Mouse (Mus musculus): ENCODE measurements at regions not wholly inside any gene's neighbourhood (a gene's known extent, or its start where the extent isn't known, plus 50 kb on each side); places are given as distances from the start of the nearest gene placed in this dataset.

DNA sequence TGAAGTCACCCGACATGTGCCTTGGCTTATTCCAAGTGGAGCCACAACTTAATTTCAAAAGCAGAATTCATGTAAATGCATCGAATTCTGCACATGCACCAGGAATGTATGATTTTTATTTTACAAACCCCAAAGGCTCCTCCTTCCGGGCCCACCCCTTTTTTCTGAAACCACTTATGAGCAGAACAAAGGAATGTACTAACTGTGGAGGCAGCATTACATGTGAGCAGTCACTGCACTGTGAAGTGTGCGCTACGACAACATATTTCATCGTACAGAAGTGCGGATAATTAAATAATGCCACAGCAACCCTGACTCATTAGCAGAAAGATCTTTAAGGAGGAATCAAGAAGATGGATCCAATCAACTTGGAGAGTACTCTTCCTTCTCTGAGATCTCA is 424.8 kb upstream of the Ubash3b start:
- Histone ChIP-seq H3K27me3 (peaks cover 5% of the 10 kb centered on the region; the same call in 1 of the 2 replicates), H3K27ac (replicated peaks) (no peak overlapping the region), H3K36me3 (replicated peaks) (no peaks in the 10 kb centered on the region), H3K4me1 (replicated peaks) (no peaks in the 10 kb centered on the region; the same call in 1 of the 2 replicates), H3K4me2 (no peak overlapping the region), H3K9me3 (replicated peaks) (no peaks in the 10 kb centered on the region), H3K4me3 (replicated peaks) (no peak overlapping the region), H3K9ac (no peak overlapping the region)
- no peak for ATAC-seq (ENCODE audit: insufficient read depth)
- WGBS (ENCODE audit: insufficient replicate concordance), result 67% methylated on average over 7 of the region's 7 CpGs

DNA sequence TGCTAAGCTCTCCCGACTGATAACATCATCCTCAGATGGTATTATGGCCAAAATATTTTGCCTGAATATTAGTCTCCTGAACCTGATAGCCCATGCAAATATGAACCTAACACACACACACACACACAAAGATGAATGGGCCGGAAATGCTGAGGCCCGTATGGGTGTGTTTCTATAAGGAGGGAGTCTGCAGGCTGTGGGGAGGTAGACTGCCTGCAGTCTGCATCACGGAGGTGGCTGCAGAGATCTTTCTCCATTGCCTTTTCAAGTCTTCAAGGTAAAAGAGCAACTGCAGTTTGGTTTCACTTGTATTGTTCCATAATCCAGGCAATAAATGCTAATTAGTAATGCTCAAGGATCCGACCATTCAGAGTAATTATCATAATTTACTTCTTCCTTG is 424.3 kb upstream of the Ubash3b start:
- H3K9me3 ChIP-seq (replicated peaks), result no peaks in the 10 kb centered on the region
- no peak for ATAC-seq (ENCODE audit: insufficient read depth)
- peaks cover 10% of the 10 kb centered on the region for H3K27me3 ChIP-seq
- H3K4me2 ChIP-seq, result no peak overlapping the region
- no peak overlapping the region for H3K27ac ChIP-seq (replicated peaks)
- H3K9ac ChIP-seq, result no peak overlapping the region
- H3K36me3 ChIP-seq (replicated peaks), result no peaks in the 10 kb centered on the region
- no peak overlapping the region for H3K4me3 ChIP-seq (replicated peaks)
- 62% methylated on average over 5 of the region's 5 CpGs for WGBS (ENCODE audit: insufficient replicate concordance)
- no peaks in the 10 kb centered on the region; the same call in 1 of the 2 replicates for H3K4me1 ChIP-seq (replicated peaks)

DNA sequence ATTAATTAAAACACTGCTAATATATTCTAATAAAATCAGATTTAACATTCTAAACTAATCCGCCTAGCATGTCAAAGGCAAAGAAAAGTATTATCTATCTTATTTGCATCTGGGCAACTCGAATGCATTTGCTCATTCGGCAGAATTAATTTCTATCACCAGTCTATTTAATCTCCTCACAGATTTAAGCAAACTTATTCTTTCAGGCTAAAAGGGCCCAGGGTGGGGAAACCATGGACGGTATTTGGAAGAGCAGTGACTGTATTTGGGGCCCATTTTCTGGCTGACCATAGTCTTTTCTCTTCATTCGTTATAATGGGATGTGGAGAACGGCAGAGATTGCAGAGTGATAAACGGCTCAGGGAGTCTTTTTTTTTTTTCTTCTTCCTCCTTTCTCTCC is 423.5 kb upstream of the Ubash3b start:
- WGBS (ENCODE audit: insufficient replicate concordance), result 48% methylated on average over 7 of the region's 7 CpGs
- Histone ChIP-seq H3K9me3 (replicated peaks) (no peaks in the 10 kb centered on the region), H3K4me1 (replicated peaks) (no peaks in the 10 kb centered on the region; the same call in 1 of the 2 replicates), H3K9ac (no peak overlapping the region), H3K36me3 (replicated peaks) (no peaks in the 10 kb centered on the region), H3K27me3 (peaks cover 18% of the 10 kb centered on the region), H3K27ac (replicated peaks) (no peak overlapping the region), H3K4me3 (replicated peaks) (no peak overlapping the region), H3K4me2 (no peak overlapping the region)
- no peak for ATAC-seq (ENCODE audit: insufficient read depth)

GRCm38 (mm10) chr9:41583711-41584329 is 422.3 kb upstream of the Ubash3b start:
- H3K9ac ChIP-seq, result no peak overlapping the region
- no peaks in the 10 kb centered on the region for H3K36me3 ChIP-seq (replicated peaks)
- H3K4me1 ChIP-seq (replicated peaks), result no peaks in the 10 kb centered on the region; the same call in 1 of the 2 replicates
- H3K4me2 ChIP-seq, result no peak overlapping the region
- H3K9me3 ChIP-seq (replicated peaks), result no peaks in the 10 kb centered on the region
- ATAC-seq (ENCODE audit: insufficient read depth), result no peak
- no peak overlapping the region for H3K4me3 ChIP-seq (replicated peaks)
- WGBS (ENCODE audit: insufficient replicate concordance), result 37% methylated on average over 8 of the region's 8 CpGs
- peaks cover 26% of the 10 kb centered on the region for H3K27me3 ChIP-seq
- no peak overlapping the region for H3K27ac ChIP-seq (replicated peaks)

GRCm38 (mm10) chr9:41583276-41583675 is 421.8 kb upstream of the Ubash3b start:
- Histone ChIP-seq H3K4me1 (replicated peaks) (no peaks in the 10 kb centered on the region; the same call in 1 of the 2 replicates), H3K36me3 (replicated peaks) (no peaks in the 10 kb centered on the region), H3K9me3 (replicated peaks) (no peaks in the 10 kb centered on the region), H3K4me2 (no peak overlapping the region), H3K27ac (replicated peaks) (no peak overlapping the region), H3K27me3 (peaks cover 32% of the 10 kb centered on the region), H3K9ac (no peak overlapping the region), H3K4me3 (replicated peaks) (no peak overlapping the region)
- ATAC-seq (ENCODE audit: insufficient read depth), result no peak
- WGBS (ENCODE audit: insufficient replicate concordance), result 61% methylated on average over 8 of the region's 8 CpGs

- H3K36me3 ChIP-seq (replicated peaks), result no peaks in the 10 kb centered on the region
- no peak overlapping the region for H3K27ac ChIP-seq (replicated peaks)
- no peak overlapping the region for H3K4me3 ChIP-seq (replicated peaks)
- H3K9ac ChIP-seq, result no peak overlapping the region
- ATAC-seq (ENCODE audit: insufficient read depth), result no peak
- peaks cover 33% of the 10 kb centered on the region for H3K27me3 ChIP-seq
- no peak overlapping the region for H3K4me2 ChIP-seq
- WGBS (ENCODE audit: insufficient replicate concordance), result 39% methylated on average over 5 of the region's 5 CpGs
- no peaks in the 10 kb centered on the region for H3K9me3 ChIP-seq (replicated peaks)
- no peaks in the 10 kb centered on the region; the same call in 1 of the 2 replicates for H3K4me1 ChIP-seq (replicated peaks)
These were observed 421.3 kb upstream of the Ubash3b start for GRCm38 (mm10) chr9:41582711-41583236.

DNA sequence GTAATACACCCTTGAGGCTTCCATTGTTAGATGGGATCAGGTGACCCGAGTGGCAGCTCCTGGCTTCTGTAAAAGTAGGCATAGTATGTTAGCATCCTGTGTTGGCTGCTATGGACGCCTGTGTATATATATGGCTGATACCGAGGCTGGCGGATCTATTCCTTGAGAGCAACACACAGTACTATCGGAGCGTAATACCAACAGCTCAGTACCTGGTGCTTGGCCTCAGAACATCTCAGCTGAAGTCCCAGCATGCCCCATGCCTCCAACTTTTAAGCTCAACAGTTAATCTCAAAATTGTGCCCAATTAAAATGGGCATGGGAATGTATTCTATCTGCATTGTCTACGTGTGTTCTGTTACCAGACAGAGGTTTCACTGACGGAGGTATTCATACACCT is 420.7 kb upstream of the Ubash3b start:
- ATAC-seq (ENCODE audit: insufficient read depth), result no peak
- no peak overlapping the region for H3K4me3 ChIP-seq (replicated peaks)
- H3K9me3 ChIP-seq (replicated peaks), result no peaks in the 10 kb centered on the region
- H3K36me3 ChIP-seq (replicated peaks), result no peaks in the 10 kb centered on the region
- 53% methylated on average over 8 of the region's 8 CpGs for WGBS (ENCODE audit: insufficient replicate concordance)
- no peak overlapping the region for H3K27ac ChIP-seq (replicated peaks)
- no peak overlapping the region for H3K9ac ChIP-seq
- H3K4me1 ChIP-seq (replicated peaks), result no peaks in the 10 kb centered on the region; the same call in 1 of the 2 replicates
- no peak overlapping the region for H3K4me2 ChIP-seq
- H3K27me3 ChIP-seq, result peaks cover 33% of the 10 kb centered on the region

DNA sequence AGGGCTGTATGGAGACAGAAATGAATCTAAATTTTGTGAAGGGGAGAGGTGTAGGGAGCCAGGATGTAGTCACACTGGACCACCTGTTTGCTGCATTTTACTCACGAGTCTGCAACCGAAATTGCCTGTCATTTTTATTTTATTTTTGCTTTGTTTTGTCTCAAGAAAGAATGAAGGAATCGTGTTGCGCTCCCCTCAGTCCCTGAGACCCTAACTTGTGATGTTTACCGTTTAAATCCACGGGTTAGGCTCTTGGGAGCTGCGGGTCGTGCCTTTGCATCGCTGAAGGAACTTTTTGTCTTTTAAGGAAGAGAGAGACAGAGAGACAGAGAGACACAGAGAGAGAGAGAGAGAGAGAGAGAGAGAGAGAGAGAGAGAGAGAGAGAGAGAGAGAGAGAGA is 420.2 kb upstream of the Ubash3b start:
- H3K36me3 ChIP-seq (replicated peaks), result no peaks in the 10 kb centered on the region
- no peaks in the 10 kb centered on the region for H3K9me3 ChIP-seq (replicated peaks)
- H3K4me2 ChIP-seq, result no peak overlapping the region
- WGBS (ENCODE audit: insufficient replicate concordance), result 16% methylated on average over 9 of the region's 9 CpGs
- H3K9ac ChIP-seq, result no peak overlapping the region
- ATAC-seq (ENCODE audit: insufficient read depth), result no peak
- H3K27ac ChIP-seq (replicated peaks), result no peak overlapping the region
- no peaks in the 10 kb centered on the region; the same call in 1 of the 2 replicates for H3K4me1 ChIP-seq (replicated peaks)
- peaks cover 33% of the 10 kb centered on the region for H3K27me3 ChIP-seq
- no peak overlapping the region for H3K4me3 ChIP-seq (replicated peaks)

- no peak for ATAC-seq (ENCODE audit: insufficient read depth)
- H3K4me3 ChIP-seq (replicated peaks), result peak overlapping the region; percentile 14; the same call in 1 of the 2 replicates
- no peaks in the 10 kb centered on the region for H3K9me3 ChIP-seq (replicated peaks)
- no peaks in the 10 kb centered on the region; the same call in 1 of the 2 replicates for H3K4me1 ChIP-seq (replicated peaks)
- H3K4me2 ChIP-seq, result peak overlapping the region; percentile 36
- H3K36me3 ChIP-seq (replicated peaks), result no peaks in the 10 kb centered on the region
- H3K27me3 ChIP-seq, result peaks cover 33% of the 10 kb centered on the region
- WGBS (ENCODE audit: insufficient replicate concordance), result 3% methylated on average over 14 of the region's 14 CpGs
- no peak overlapping the region for H3K27ac ChIP-seq (replicated peaks)
- no peak overlapping the region for H3K9ac ChIP-seq
These were observed 419.7 kb upstream of the Ubash3b start for GRCm38 (mm10) chr9:41581152-41581551.

- H3K36me3 ChIP-seq (replicated peaks), result no peaks in the 10 kb centered on the region
- no peak overlapping the region for H3K27ac ChIP-seq (replicated peaks)
These were observed 419.1 kb upstream of the Ubash3b start for GRCm38 (mm10) chr9:41580611-41581041.

GRCm38 (mm10) chr9:41580067-41580466 is 418.6 kb upstream of the Ubash3b start:
- Histone ChIP-seq H3K4me2 (no peak overlapping the region), H3K4me1 (replicated peaks) (no peaks in the 10 kb centered on the region; the same call in 1 of the 2 replicates), H3K4me3 (replicated peaks) (no peak overlapping the region), H3K9ac (no peak overlapping the region), H3K36me3 (replicated peaks) (no peaks in the 10 kb centered on the region), H3K27ac (replicated peaks) (no peak overlapping the region), H3K27me3 (peaks cover 33% of the 10 kb centered on the region), H3K9me3 (replicated peaks) (no peaks in the 10 kb centered on the region)
- WGBS (ENCODE audit: insufficient replicate concordance), result 19% methylated on average over 4 of the region's 4 CpGs
- ATAC-seq (ENCODE audit: insufficient read depth), result no peak

More at GRCm38 (mm10) chr9:41580611-41581041, 419.1 kb upstream of the Ubash3b start:
- ATAC-seq (ENCODE audit: insufficient read depth), result no peak
- H3K9me3 ChIP-seq (replicated peaks), result no peaks in the 10 kb centered on the region
- no peaks in the 10 kb centered on the region; the same call in 1 of the 2 replicates for H3K4me1 ChIP-seq (replicated peaks)
- peaks cover 33% of the 10 kb centered on the region for H3K27me3 ChIP-seq
- peak overlapping the region; percentile 36 for H3K4me2 ChIP-seq
- H3K9ac ChIP-seq, result no peak overlapping the region
- H3K4me3 ChIP-seq (replicated peaks), result peak overlapping the region; percentile 14; the same call in 1 of the 2 replicates
- WGBS (ENCODE audit: insufficient replicate concordance), result 2% methylated on average over 13 of the region's 13 CpGs
